In the genomic region with DNA sequence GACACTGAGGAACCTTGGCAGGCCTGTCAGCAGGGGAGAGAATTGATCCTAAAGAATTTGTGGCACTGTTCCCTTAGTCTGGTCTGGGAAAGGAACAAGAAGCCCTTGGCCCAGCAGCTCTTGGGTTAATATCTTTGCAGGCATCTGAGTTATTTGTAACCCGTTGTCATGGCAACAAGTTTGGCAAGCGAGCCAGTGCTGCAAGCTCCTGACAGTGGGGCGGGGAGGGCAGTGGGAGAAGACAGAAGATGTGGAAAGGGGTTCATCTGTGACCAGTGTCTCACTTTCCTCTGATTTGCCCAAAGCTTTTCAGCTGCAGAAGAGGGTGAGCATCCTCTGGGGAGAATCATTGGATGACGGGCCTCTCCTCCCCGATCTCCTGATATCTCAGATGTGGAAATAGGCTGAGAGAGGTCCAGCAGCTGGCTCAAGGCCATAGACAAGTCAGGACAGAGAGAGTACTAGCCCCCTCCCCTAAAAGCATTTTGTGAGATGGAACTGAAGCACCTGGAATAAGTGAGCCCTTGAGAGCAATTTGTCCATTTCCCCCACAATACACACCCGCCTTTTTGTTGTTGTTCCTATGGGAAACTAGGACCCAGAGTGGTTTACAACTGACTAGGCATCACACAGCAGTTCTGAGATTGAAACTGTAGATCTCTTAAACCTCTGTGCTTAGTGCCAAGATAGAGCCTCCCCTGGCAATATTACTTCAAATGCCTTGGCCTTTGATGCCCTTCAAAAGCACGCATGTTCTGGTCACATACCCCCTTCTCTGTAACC, we compare ENCODE assay signal across 8 mouse cellular contexts. TPM values are rescaled to one million over a fixed set of nuclear protein-coding genes. Genes with fewer than 3 reads are reported as not detected.
DNase-seq lines count a peak whose midpoint lies in the region; ATAC-seq lines count a peak whose summit lies in the region.
"Not testable (repeated sequence)": the region's sequence is repeated elsewhere in the genome, so short reads cannot be mapped to it uniquely, and the experiment has no call there.

No protein-coding gene starts in this region.

- peak; percentile 91 for ATAC-seq in forebrain, embryonic 15.5 days (replicated peaks)
- peak; percentile 97 for ATAC-seq in midbrain, embryonic 15.5 days (replicated peaks)

- WGBS in forebrain, embryonic 15.5 days: 20% methylated on average over 6 of the region's 7 CpGs
- 38% methylated on average over 7 of the region's 7 CpGs for WGBS in midbrain, embryonic 15.5 days

- not testable (repeated sequence) for H3K4me1 ChIP-seq in forebrain, embryonic 15.5 days; midbrain, embryonic 15.5 days

- peak overlapping the region; percentile 25; the same call in 1 of the 2 replicates for H3K4me2 ChIP-seq in forebrain, embryonic 15.5 days (replicated peaks)
- peak overlapping the region; percentile 30; the same call in 1 of the 2 replicates for H3K4me2 ChIP-seq in midbrain, embryonic 15.5 days

- H3K27me3 ChIP-seq in forebrain, embryonic 15.5 days: not testable (repeated sequence)
- H3K27me3 ChIP-seq in midbrain, embryonic 15.5 days (replicated peaks): peaks cover 16% of the 10 kb centered on the region

- H3K4me3 ChIP-seq in forebrain, embryonic 15.5 days; midbrain, embryonic 15.5 days: not testable (repeated sequence)

- intact Hi-C loops in left cerebral cortex, postnatal 4 days (cut with DNase I): not testable (repeated sequence)

- H3K9me3 ChIP-seq in forebrain, embryonic 15.5 days; midbrain, embryonic 15.5 days: not testable (repeated sequence)

- H3K9ac ChIP-seq in forebrain, embryonic 15.5 days (replicated peaks); midbrain, embryonic 15.5 days: not testable (repeated sequence)

- H3K36me3 ChIP-seq in forebrain, embryonic 15.5 days; midbrain, embryonic 15.5 days (replicated peaks): not testable (repeated sequence)

- peak overlapping the region; percentile 63 for H3K27ac ChIP-seq in forebrain, embryonic 15.5 days (replicated peaks)
- peak overlapping the region; percentile 62; the same call in 1 of the 2 replicates for H3K27ac ChIP-seq in midbrain, embryonic 15.5 days

- peak; percentile 39 for DNase-seq in adipocyte (ENCODE audit: low spot score)
- DNase-seq in cerebellum, postnatal 14 days: peak; percentile 77 to 87
- DNase-seq in heart, postnatal 4 days: peak; percentile 33
- peak; percentile 79 for DNase-seq in layer of hippocampus, adult 11-12 months (ENCODE audit: low spot score)
- DNase-seq in left cerebral cortex, postnatal 4 days: peak; percentile 86
- peak; percentile 73 for DNase-seq in right cerebral cortex, postnatal 14 days

RNA-seq across cellular contexts. Expression of gene Iqsec2, which starts 54.0 kb away (rescaled TPM):
- polyA plus RNA-seq in forebrain, embryonic 15.5 days (2015; fragmentation: Nextera tagmentation; extraction: Ambion mirVana): 3.6 and 5.1 TPM in 2 replicates
- total RNA-seq in heart, postnatal 4 days (2021): 10 to 100 TPM; 57.9 to 59.3 TPM
- 10 to 100 TPM; 50.3 to 56.7 TPM for total RNA-seq in left cerebral cortex, postnatal 4 days (2021)
- polyA plus RNA-seq in midbrain, embryonic 15.5 days (2015; fragmentation: Nextera tagmentation; extraction: Ambion mirVana): 4.8 and 6.3 TPM in 2 replicates

Comparison
In these comparisons a context has a peak if more than half of its experiments do, and no peak if none do; other contexts are left out.
1. DNase-seq: peak in every context shown above with its lines; median percentile 86 in left cerebral cortex, postnatal 4 days; 82 in cerebellum, postnatal 14 days; 79 in layer of hippocampus, adult 11-12 months; 73 in right cerebral cortex, postnatal 14 days; 39 in adipocyte; 33 in heart, postnatal 4 days.